Mouse (Mus musculus) MEL-GATA-1-ER (cell line): Measurements from ENCODE around the gene Lipt1.

ENCODE experiments used
- DNase-seq: peaks from one replicate; pipeline ENCODE4 v3.0.0-alpha.2; 2012; ENCODE audit warnings: low read depth; ENCODE audit errors: extremely low read depth

The Lipt1 gene

DNA sequence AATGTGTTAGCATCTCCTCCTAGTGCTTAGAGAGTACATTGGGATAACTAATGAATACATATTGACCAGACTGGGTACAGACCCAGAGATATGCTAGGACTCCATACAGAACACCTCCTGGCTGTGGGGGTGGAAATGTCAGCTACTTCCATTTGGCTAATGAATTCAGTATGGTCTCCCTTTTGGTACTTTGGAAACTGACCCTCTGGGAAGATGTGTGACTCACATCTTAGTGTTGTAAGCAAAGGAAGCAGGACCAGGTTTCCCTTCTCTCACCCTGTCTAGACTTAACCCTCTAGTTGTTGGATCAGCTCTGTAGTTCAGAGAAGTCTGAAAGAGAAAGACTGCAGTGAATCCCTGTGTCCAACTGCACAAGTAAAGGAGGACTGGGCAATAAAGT is 23.1 kb downstream of the Lipt1 start:
- DNase-seq: no peak

DNA sequence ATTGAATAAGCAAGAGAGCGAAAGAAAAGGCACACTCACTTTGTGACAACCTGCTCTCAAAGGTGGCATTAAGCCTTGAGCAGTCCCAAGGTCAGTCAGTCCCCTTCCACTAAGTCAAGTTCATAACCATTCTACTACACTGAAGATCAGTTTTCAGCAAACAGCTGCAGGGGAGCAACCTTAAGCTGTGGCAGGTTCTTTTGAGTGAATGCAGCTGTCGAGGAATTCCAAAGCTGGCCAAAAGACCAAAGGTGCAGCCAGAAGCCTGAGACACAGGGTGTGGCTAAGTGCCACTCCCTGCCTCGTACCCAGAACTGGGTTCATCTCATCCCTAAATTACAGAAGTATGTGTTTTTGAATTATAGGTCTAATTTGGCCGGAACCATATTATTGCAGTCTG is 28.3 kb downstream of the Lipt1 start:
- no peak for DNase-seq

DNA sequence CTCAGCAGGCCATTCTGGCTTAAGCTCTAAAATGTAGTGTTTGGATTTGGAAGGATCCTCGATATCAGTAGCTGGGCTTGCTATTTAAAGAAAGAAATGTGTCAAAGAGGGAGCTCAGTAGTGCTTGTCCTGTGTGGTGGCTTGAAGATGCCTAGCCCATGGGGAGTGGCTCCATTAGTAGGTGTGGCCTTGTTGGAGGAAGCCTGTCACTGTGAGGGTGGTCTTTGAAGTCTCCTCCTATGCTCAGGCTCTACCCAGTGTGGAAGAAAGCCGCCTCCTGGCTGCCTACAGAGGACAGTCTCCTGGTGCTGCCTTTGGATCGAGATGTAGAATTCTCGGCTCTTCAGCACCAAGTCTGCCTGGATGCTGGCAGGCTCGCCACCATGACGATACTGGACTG is 28.8 kb downstream of the Lipt1 start:
- no peak for DNase-seq

DNA sequence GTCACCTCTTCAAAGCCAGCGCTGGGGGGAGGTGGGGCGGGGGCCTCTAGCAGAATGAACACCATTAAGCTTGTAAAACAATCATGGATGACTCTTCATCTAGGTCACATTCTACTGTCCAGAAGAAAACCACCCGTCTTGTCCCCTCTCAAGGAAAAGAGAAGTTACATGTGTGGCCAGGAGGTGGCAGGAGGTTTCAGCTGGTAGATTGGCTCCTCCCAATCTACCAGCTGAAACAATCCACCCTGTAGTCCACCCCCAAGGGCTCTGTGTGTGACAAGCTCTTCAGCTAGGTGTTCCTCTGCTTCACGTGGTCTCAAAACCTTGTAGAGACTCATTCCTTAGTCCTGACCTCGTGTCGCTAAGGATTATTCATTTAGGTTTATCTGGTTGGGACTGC is 31.6 kb downstream of the Lipt1 start:
- peak; percentile 24 for DNase-seq

DNA sequence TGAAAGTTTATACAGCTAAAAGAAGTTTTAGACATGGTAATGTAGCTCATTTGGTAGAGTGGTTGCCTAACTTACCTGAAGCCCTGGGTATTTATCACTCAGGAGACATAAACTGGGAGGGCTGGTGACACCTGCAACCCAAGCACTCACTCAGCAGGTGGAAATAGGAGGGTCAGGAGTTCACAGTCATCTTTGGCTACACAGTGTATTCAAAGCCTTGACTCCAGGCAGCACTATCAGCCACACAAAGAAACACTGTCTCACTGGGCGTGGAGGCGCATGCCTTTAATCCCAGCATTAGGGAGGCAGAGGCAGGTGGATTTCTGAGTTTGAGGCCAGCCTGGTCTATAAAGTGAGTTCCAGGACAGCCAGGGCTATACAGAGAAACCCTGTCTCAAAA is 41.2 kb downstream of the Lipt1 start:
- DNase-seq: no peak

- DNase-seq: no peak
These were observed 44.9 kb downstream of the Lipt1 start, which contains the start of gene Lyg2 for GRCm38 (mm10) chr1:37916393-37916792. Gene Lyg2 (minus strand): TSS chr1:37916493.

DNA sequence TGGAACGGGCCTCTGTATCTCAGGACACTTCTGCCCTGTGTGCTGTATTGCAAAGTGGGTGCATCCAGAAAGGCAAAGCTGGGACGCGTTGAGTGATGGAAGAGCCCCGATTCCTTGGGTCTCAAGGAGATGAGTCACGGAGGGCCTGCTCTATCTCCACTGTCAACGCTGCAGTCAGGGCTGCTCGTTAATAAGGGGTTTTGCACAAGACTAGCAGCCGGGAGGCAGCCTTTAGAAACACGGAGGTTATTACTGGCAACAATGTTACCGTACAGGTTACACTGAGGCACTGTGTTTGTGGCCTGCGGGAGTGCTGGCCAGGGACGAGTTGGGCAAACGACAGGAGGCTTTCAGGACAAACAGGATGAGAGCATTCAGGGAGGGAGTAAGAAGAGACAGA is 46.1 kb downstream of the Lipt1 start:
- DNase-seq: no peak

DNA sequence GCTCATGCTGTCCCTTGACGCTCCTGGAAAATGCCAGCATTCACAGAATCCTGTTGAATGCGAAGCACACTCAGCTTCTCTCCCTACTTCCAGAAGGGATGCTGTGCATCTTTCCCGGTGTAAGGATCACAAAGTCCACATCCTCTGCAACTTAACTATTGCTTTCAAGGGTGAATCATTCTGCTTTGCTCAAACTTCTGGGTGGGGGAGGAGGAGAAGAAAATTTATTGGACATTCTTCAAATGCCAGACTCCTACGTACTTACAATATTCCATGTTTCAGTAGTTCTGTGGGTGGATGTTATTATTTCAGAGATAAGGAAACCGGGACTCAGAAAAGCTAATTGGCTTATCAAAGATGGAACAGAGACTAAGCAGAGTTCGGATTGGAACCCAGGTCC is 46.6 kb downstream of the Lipt1 start:
- DNase-seq: no peak

DNA sequence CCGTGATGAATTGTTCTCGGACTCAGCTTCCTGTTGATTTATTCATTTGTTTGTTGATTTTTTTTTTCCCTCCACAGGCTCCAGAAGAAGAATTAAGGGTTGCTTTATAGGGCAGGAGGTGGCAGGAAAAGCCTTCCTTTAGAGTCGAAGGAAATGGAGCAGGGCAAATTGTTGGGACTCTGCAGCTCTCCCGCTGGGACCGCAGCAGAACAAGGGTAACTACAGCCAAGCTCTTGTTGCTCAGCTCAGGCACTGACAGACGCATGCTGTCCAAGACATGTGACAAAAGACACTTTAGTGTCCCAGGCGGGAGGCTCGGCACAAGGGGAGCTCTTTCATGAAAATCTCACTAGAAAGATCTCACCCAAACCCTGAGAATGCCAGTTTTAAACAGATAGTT is 51.0 kb downstream of the Lipt1 start:
- DNase-seq: no peak
